Mouse (Mus musculus) erythroblast, embryonic 14.5 days (primary cell): ENCODE measurements around the gene Ctdspl. TPM values are rescaled to one million over a fixed set of nuclear protein-coding genes. Genes with fewer than 3 reads are reported as not detected.

Experiments
- H3K27me3 ChIP-seq: 2 replicates; pipeline ENCODE4 v1.6.1; 2012; ENCODE audit warnings: inconsistent platforms; ENCODE audit not compliant: control insufficient read depth
- H3K36me3 ChIP-seq: 2 replicates; pipeline ENCODE4 v1.6.1; 2012; ENCODE audit warnings: mild to moderate bottlenecking, inconsistent platforms; ENCODE audit not compliant: control insufficient read depth
- H3K4me1 ChIP-seq: 2 replicates; pipeline ENCODE4 v1.6.1; 2012; ENCODE audit warnings: inconsistent platforms; ENCODE audit not compliant: control insufficient read depth
- H3K4me3 ChIP-seq: replicated peaks from 2 replicates; pipeline ENCODE3; 2012; ENCODE audit warnings: moderate library complexity, mild to moderate bottlenecking, inconsistent platforms
- H3K9me3 ChIP-seq: 2 replicates; pipeline ENCODE4 v1.6.1; 2012; ENCODE audit warnings: low read length, inconsistent platforms, mixed read lengths; ENCODE audit not compliant: control insufficient read depth
- GATA1 ChIP-seq: IDR thresholded peaks from 2 replicates; pipeline ENCODE4 v1.6.1; 2012; ENCODE audit warnings: low read length, inconsistent platforms, mixed read lengths
- TAL1 ChIP-seq: IDR thresholded peaks from 3 replicates; pipeline ENCODE4 v1.6.1; 2012; ENCODE audit warnings: low read length, inconsistent platforms, mixed read lengths
- polyA plus RNA-seq: library from polyadenylated mRNA; stranded (reverse); fragments of >175 nt; gene quantifications from 2 replicates; pipeline ENCODE4 v1.2.3, GENCODE M21; 2012

Ctdspl gene
- polyA plus RNA-seq, 1 experiment = 0.14 TPM

DNA sequence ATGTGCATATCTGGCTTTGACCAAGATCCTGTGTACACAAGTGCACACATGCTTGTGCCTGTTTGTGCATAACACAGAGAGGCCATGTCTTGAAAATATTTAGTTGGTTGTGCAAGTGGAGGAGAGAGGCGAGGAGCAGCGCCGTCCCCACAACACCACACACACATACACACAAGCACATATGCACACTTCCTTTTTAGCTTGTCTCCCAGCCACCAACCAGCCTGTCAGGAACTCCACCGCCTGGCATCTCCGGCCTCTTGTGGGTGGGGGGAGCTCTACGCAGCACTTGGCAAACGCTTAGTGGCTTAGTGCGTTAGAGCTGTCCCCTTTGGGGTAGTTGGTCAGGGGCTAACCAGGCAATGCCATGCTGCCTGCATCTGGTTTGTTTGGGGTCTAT, 1.2 kb downstream of the Ctdspl start:
- Histone ChIP-seq H3K4me3 (peak overlapping the region; percentile 79), H3K36me3 (peaks cover 5% of the 10 kb centered on the region), H3K27me3 (peaks cover 14% of the 10 kb centered on the region), H3K9me3 (no peaks in the 10 kb centered on the region), H3K4me1 (peaks cover 37% of the 10 kb centered on the region)
- TF ChIP-seq GATA1 = no peak
- TF ChIP-seq TAL1 = no peak

DNA sequence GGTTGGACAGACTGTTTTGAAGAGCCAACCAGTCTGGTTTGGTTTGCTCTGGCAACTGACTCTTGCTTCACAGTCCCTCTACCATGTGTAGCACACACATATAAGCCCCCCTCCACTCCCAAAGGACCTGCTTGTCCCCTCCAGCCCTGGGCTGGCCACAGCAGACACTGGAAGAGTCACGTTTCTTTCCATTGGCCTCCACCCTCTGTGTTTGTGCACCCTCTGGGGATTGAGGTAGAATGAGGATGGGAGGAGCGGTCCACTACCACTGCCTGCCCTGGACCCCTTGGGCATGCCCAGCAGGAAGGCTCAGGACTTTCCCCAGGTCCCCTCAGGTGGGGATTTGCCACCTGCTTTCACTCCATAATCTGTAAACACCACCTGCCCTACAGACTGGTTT, 1.8 kb downstream of the Ctdspl start:
- H3K4me3 ChIP-seq = peak overlapping the region; percentile 79
- H3K36me3 ChIP-seq = peaks cover 5% of the 10 kb centered on the region
- peaks cover 12% of the 10 kb centered on the region for H3K27me3 ChIP-seq
- peaks cover 37% of the 10 kb centered on the region for H3K4me1 ChIP-seq
- no peaks in the 10 kb centered on the region for H3K9me3 ChIP-seq
- TF ChIP-seq GATA1 (no peak), TAL1 (no peak)

DNA sequence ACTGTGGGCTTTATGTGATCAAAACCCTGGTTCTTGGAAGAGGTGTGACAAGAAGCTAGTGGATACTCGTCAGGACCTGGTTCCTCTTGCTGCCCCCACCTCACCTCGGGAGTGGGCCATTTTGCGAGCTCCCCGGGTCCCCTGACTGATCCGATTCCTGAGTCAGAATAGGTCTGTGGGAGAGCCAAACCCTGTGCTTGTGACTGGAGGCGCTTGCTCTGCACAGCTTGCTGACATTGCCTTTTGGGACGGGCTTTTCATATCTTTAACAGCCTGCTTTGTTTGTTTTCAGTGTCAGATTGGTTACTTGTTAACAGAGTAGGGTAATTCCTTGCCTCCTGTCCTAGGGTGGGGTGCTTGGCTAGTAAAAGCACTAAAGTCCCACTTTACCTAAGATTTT, 2.4 kb downstream of the Ctdspl start:
- H3K27me3 ChIP-seq = peaks cover 12% of the 10 kb centered on the region
- H3K9me3 ChIP-seq = no peaks in the 10 kb centered on the region
- H3K36me3 ChIP-seq = peaks cover 5% of the 10 kb centered on the region
- TF ChIP-seq TAL1 (no peak), GATA1 (no peak)
- no peak overlapping the region for H3K4me3 ChIP-seq
- peaks cover 37% of the 10 kb centered on the region for H3K4me1 ChIP-seq

DNA sequence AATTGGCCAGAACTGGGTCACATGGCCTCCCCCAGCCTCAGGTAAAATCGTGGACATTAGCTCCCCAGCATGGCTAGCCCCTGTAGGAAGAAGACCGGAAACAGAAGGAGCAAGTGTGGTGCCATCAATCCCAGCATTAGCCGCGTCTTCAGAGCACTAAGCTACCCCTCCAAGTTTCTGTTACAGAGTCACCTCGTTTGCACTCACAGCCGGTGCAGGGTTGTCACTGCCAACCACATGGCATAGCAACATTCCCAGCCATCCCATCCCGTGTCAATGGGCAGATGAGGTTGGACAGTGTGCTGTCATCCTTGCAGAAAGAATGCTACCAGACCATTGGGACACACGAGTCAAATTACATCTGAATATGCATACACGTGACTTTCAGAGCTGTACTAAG, 4.4 kb downstream of the Ctdspl start:
- no peak for TF ChIP-seq TAL1
- no peak for TF ChIP-seq GATA1
- Histone ChIP-seq H3K9me3 (no peaks in the 10 kb centered on the region), H3K36me3 (peaks cover 5% of the 10 kb centered on the region), H3K4me3 (no peak overlapping the region), H3K4me1 (peaks cover 25% of the 10 kb centered on the region), H3K27me3 (peaks cover 6% of the 10 kb centered on the region)

DNA sequence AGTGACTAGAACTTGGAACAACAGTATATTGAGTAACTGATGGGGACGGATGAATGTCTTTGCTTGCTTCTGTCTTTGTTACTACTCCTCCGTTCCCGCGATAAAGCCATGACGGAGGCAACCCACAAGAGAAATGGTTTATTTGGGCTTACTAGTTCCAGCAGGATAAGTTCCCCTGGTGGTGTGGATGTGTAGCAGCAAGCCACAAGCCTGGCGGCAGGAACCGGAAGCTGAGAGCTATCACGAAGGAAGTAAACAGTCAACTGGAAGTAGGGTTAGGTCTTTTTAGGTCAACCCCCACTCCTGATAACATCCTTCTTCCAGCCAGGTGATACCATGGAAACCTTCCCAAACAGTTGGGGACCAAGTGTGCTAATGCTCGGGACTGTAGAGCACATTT, 7.5 kb downstream of the Ctdspl start:
- no peak overlapping the region for H3K4me3 ChIP-seq
- peaks cover 5% of the 10 kb centered on the region for H3K36me3 ChIP-seq
- no peaks in the 10 kb centered on the region for H3K27me3 ChIP-seq
- TF ChIP-seq TAL1 (no peak), GATA1 (no peak)
- no peaks in the 10 kb centered on the region; the same call in 1 of the 2 replicates for H3K4me1 ChIP-seq
- no peaks in the 10 kb centered on the region for H3K9me3 ChIP-seq

DNA sequence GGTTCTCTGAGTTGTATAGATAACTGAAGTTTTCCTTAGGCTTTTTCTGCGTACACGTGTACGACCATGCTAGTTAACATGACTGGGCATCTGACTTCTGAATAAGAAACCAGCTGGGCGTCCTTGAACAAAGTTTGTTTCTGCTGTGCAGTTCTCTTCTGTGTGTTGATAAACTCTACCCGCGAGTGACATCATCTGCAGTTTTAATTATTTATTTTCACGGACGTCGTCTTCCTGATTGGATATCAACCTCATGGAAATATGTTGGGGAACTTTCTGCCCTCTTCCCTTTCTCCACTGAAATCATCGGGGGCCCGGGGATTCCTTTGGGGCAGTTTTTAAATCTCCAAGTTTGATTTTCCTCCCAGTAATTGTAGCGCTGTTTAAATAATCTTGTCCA, 8.1 kb downstream of the Ctdspl start:
- H3K4me1 ChIP-seq = no peaks in the 10 kb centered on the region; the same call in 1 of the 2 replicates
- no peaks in the 10 kb centered on the region for H3K9me3 ChIP-seq
- TF ChIP-seq GATA1 (no peak), TAL1 (no peak)
- no peak overlapping the region for H3K4me3 ChIP-seq
- H3K36me3 ChIP-seq = peaks cover 5% of the 10 kb centered on the region
- H3K27me3 ChIP-seq = no peaks in the 10 kb centered on the region

DNA sequence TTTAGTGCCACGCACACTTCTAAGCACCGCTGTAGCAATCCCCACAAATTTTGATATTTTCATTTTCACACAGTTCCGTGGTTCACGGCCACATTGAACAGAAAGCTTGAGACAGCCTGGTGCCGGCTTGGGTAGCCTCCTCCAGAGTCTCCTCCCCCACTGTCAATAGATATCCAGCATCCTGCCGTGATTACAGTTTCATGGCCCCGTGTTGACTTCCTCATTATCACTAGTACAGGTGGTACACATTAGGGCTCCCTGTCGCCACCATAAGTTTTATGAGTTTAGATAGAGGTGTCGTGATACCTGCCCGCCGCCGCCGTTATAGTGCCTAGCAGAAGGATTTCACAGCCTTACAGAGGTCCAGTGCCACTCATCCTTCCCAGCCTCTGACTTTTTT, 8.8 kb downstream of the Ctdspl start:
- Histone ChIP-seq H3K4me1 (no peaks in the 10 kb centered on the region; the same call in 1 of the 2 replicates), H3K36me3 (peaks cover 3% of the 10 kb centered on the region), H3K27me3 (no peaks in the 10 kb centered on the region), H3K4me3 (no peak overlapping the region), H3K9me3 (no peaks in the 10 kb centered on the region)
- no peak for TF ChIP-seq TAL1
- no peak for TF ChIP-seq GATA1

DNA sequence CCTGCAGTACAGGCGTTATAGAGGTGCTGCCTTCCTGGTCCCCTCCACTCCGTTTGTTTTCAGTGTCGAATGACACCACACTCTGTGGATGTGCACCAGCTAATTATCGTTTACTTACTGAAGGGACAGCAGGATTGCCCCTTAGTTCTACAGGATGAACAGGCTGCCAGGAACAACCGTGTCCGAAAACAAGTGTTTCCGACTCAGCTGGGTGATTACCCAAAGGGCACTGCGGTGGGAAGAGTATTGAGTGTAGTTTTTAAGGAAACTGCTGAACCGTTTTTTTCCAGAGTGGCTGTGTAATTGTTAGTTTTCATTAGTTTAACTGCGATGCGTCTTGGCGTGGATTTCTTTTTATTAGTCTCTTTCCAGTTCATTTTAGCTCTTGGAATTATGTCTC, 9.8 kb downstream of the Ctdspl start:
- H3K4me1 ChIP-seq = no peaks in the 10 kb centered on the region
- H3K36me3 ChIP-seq = no peaks in the 10 kb centered on the region
- TF ChIP-seq TAL1 = no peak
- TF ChIP-seq GATA1 = no peak
- H3K4me3 ChIP-seq = no peak overlapping the region
- H3K9me3 ChIP-seq = no peaks in the 10 kb centered on the region
- H3K27me3 ChIP-seq = no peaks in the 10 kb centered on the region

DNA sequence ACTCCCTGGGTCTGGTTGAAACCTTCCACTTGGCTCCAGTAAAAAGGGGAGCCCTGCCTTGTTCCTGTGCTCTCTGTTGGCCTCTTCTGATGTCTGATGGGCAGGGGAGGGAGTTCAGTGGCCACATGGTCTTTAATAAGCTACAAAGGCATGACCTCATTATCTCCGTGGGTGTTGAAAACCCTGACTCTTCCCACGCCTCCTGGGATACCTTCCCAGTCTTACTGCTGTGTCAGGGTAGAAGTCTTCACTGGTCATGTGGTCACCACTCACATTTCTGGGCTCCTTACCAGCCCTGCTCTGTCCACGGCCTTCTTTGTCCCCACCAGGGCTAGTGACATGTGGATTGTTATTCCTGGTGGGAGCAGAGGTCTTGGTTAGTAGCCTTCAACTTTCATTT, 11.3 kb downstream of the Ctdspl start:
- H3K4me1 ChIP-seq = no peaks in the 10 kb centered on the region
- H3K4me3 ChIP-seq = no peak overlapping the region
- no peaks in the 10 kb centered on the region for H3K9me3 ChIP-seq

DNA sequence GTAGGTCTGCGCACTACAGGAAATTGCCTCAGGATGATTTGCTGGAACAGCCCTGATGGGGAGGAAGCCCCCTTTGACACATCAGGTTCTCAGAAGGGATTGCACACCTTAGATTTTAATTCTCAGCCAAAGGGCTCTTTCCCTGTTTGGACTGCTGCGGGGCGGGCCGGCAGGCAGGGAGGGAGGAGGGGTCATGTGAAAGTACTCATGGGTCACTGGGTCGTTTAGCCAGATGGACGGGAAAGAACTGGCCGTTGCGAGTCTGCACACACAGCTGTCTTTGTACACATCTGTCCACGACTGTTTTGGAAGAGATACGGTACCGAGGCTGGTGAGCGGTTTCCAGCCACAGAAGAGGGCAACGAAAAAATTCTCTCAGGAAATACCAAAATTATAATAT, 13.2 kb downstream of the Ctdspl start:
- Histone ChIP-seq H3K27me3 (no peaks in the 10 kb centered on the region), H3K4me3 (no peak overlapping the region), H3K36me3 (no peaks in the 10 kb centered on the region), H3K4me1 (peaks cover 8% of the 10 kb centered on the region), H3K9me3 (no peaks in the 10 kb centered on the region)
- no peak for TF ChIP-seq GATA1
- TF ChIP-seq TAL1 = no peak

More for the DNA sequence above, 11.3 kb downstream of the Ctdspl start:
- H3K27me3 ChIP-seq = no peaks in the 10 kb centered on the region
- TF ChIP-seq TAL1 = no peak
- TF ChIP-seq GATA1 = no peak
- no peaks in the 10 kb centered on the region for H3K36me3 ChIP-seq
